Mouse (Mus musculus) embryonic facial prominence, embryonic 15.5 days (tissue): Measurements from ENCODE around the gene Ggt6. TPM values are rescaled to one million over a fixed set of nuclear protein-coding genes. Genes with fewer than 3 reads are reported as not detected.
"Not testable (repeated sequence)": the region's sequence is repeated elsewhere in the genome, so short reads cannot be mapped to it uniquely, and the experiment has no call there.

Source experiments
- ATAC-seq: fragments of 200-750 bp; cut with Nextera tagmentation; 2 replicates; pipeline ENCODE4 v1.8.0; 2017; ENCODE audit warnings: low read depth, moderate TSS enrichment; ENCODE audit not compliant: insufficient number of reproducible peaks, low FRiP score, low TSS enrichment
- H3K27ac ChIP-seq: fragments of 300-500 bp; sonication (generic); replicated peaks from 2 replicates; pipeline ENCODE4 v1.5.1; 2015; ENCODE audit warnings: mild to moderate bottlenecking, inconsistent platforms
- H3K27me3 ChIP-seq: fragments of 300-500 bp; sonication (generic); 2 replicates; pipeline ENCODE4 v1.6.1; 2015; ENCODE audit warnings: inconsistent platforms
- H3K36me3 ChIP-seq: fragments of 300-500 bp; sonication (generic); 2 replicates; pipeline ENCODE4 v1.6.1; 2015; ENCODE audit warnings: mild to moderate bottlenecking, inconsistent platforms
- H3K4me1 ChIP-seq: fragments of 300-500 bp; sonication (generic); 2 replicates; pipeline ENCODE4 v1.6.1; 2015; ENCODE audit warnings: inconsistent platforms
- H3K4me2 ChIP-seq: fragments of 300-500 bp; sonication (generic); replicated peaks from 2 replicates; pipeline ENCODE4 v1.6.1; 2015; ENCODE audit warnings: mild to moderate bottlenecking, inconsistent platforms
- H3K4me3 ChIP-seq: fragments of 300-500 bp; sonication (generic); replicated peaks from 2 replicates; pipeline ENCODE4 v1.5.1; 2015; ENCODE audit warnings: mild to moderate bottlenecking, inconsistent platforms
- H3K9ac ChIP-seq: fragments of 300-500 bp; sonication (generic); 2 replicates; pipeline ENCODE4 v1.6.1; 2015; ENCODE audit warnings: inconsistent platforms
- H3K9me3 ChIP-seq: fragments of 300-500 bp; sonication (generic); replicated peaks from 2 replicates; pipeline ENCODE4 v1.6.1; 2016; ENCODE audit warnings: inconsistent platforms
- WGBS: fragments of 180-500 bp; shearing (Covaris S2); methylation state at CpG from one replicate; pipeline ENCODE4 v1.1.7; 2015; 5-methylcytosine and 5-hydroxymethylcytosine counted together
- polyA plus RNA-seq: library from polyadenylated mRNA; unstranded; fragments of >200 nt; fragmentation: Nextera tagmentation; extraction: Ambion mirVana; gene quantifications from 2 replicates; pipeline ENCODE4 v1.2.1, GENCODE M21; 2015

The Ggt6 gene
- polyA plus RNA-seq, 1 experiment from 2014 or later, result 6.3 TPM

DNA sequence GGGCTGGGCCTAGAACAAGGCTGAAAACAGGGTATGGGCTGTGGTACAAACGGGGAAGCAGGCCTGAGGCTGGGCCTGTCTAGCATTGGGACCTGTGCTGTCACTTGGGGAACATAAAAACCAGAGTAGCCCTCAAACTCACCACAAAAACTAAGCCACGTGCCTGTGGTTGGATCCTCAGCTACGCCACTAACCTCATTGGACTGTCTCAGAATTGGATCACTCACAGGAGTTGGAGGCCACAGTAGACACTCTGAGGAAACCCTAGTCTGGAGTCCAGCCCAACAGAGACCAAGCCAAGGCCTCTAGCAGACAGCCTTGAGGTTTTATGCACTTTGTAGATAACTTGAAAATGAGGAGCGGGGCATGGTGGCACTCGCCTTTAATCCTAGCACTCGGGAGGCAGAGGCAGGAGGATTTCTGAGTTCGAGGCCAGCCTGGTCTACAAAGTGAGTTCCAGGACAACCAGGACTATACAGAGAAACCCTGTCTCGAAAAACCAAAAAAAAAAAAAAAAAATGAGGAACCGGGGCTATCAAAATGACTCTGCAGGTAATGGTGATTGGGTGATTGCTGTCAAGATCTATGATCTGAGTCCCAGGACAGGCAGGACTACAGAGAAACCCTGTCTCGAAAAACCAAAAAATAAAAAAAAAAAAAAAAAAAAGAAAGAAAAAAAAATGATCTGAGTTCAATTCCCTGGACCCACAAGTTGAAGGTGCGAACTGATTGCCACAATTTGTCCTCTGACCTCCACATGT is 13.6 kb upstream of the Ggt6 start:
- H3K4me3 ChIP-seq, result no peak overlapping the region
- H3K27me3 ChIP-seq, result no peaks in the 10 kb centered on the region
- no peak overlapping the region for H3K27ac ChIP-seq
- no peaks in the 10 kb centered on the region for H3K9me3 ChIP-seq
- H3K4me1 ChIP-seq, result no peaks in the 10 kb centered on the region; the same call in 1 of the 2 replicates
- WGBS, result 83% methylated on average over 11 of the region's 11 CpGs
- H3K36me3 ChIP-seq, result no peaks in the 10 kb centered on the region
- no peak overlapping the region for H3K9ac ChIP-seq
- ATAC-seq, result no peak
- H3K4me2 ChIP-seq, result no peak overlapping the region

DNA sequence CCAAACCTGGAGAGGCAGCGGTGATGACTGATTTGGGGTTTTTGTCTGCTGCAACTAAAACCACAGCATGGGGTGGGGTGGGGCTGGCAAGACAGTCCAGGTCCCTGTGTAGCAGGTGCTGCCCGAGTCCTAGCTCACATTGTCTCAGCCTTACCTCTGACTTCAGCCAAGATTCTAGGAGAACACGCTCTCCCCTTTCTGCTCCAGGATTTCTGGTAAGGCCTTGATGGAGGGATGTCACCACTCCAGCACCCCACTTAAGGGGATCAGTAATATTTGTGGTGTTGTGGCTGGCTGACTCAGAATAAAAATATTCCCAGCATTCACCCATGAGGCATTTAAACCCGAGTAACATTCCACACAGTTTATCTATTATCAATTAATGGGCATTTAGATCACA is 11.6 kb upstream of the Ggt6 start:
- 80% methylated on average over 4 of the region's 4 CpGs for WGBS
- Histone ChIP-seq H3K4me2 (no peak overlapping the region), H3K36me3 (no peaks in the 10 kb centered on the region), H3K4me1 (no peaks in the 10 kb centered on the region), H3K27ac (no peak overlapping the region), H3K27me3 (no peaks in the 10 kb centered on the region), H3K9me3 (no peaks in the 10 kb centered on the region), H3K4me3 (no peak overlapping the region), H3K9ac (no peak overlapping the region)
- ATAC-seq, result no peak

DNA sequence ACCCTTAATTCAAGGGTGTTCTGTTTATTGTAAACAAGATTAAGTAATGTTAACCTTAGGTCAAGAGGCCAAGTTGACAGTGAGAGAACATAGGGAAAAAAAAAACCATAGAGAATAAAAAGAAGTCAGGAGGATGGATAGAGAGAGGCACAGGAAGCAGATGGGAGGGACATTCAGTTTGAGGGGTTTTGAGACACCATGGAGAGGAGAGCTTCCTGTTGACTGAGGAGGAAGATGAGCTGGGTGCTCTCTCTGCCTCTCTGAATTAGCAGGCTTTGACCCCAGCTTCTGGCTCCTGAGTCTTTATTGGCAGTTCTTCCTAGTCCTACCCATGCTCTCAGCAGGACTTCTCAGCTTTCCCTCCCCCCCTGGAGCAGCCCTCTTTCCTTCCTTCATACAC is 10.1 kb upstream of the Ggt6 start:
- Histone ChIP-seq H3K27me3 (no peaks in the 10 kb centered on the region), H3K4me2 (no peak overlapping the region), H3K27ac (no peak overlapping the region), H3K4me1 (no peaks in the 10 kb centered on the region), H3K4me3 (no peak overlapping the region), H3K36me3 (no peaks in the 10 kb centered on the region), H3K9me3 (no peaks in the 10 kb centered on the region), H3K9ac (no peak overlapping the region)
- ATAC-seq, result no peak

DNA sequence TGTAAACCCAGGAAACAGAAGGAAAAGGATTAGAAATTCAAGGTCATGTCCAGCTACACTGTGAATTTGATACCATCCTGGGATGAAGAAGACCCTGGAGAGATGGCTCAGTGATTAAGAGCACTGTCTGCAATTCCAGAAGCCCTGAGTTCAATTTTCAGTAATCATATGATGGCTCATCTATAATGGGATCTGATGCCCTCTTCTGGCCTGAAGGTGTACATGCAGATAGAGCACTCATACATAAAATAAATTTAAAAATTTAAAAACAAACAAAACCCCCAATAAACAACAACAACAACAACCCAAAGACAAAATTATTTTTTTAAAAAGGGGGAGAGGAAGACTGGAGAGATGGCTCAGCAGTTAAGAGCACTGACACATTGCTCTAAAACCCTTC is 8.4 kb upstream of the Ggt6 start:
- ATAC-seq, result no peak
- no peaks in the 10 kb centered on the region for H3K9me3 ChIP-seq

DNA sequence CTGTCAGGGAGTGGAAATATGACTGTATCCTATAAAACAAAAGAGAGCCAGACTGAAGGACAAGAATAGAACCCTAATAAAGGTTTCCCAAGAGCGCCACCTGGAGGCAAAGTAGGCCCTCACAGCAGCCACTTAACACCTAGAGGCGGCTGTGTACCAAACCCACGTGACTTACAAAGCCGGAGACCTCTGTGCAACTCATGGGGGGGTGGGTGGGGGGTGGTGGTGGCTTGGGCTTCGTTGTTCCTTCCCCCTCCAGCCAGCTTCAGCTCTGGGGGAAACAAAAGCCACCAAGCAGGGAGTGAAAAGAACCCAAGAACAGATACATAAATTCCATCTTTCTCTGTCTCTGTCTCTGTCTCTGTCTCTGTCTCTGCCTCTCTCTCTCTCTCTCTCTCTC is 6.6 kb upstream of the Ggt6 start:
- H3K36me3 ChIP-seq, result no peaks in the 10 kb centered on the region
- H3K4me2 ChIP-seq, result no peak overlapping the region; the same call in 1 of the 2 replicates
- no peak overlapping the region for H3K4me3 ChIP-seq
- no peak overlapping the region for H3K9ac ChIP-seq
- no peaks in the 10 kb centered on the region for H3K4me1 ChIP-seq
- 2% methylated on average over 5 of the region's 5 CpGs for WGBS
- no peaks in the 10 kb centered on the region for H3K27me3 ChIP-seq
- ATAC-seq, result 0 out of 2 replicates have a peak, but pooled peaks have one; percentile 43
- H3K9me3 ChIP-seq, result no peaks in the 10 kb centered on the region
- H3K27ac ChIP-seq, result no peak overlapping the region

More for the DNA sequence above, 8.4 kb upstream of the Ggt6 start:
- H3K4me1 ChIP-seq, result no peaks in the 10 kb centered on the region
- no peak overlapping the region for H3K4me3 ChIP-seq
- H3K4me2 ChIP-seq, result no peak overlapping the region
- no peak overlapping the region for H3K9ac ChIP-seq
- no peaks in the 10 kb centered on the region for H3K36me3 ChIP-seq
- H3K27me3 ChIP-seq, result no peaks in the 10 kb centered on the region
- no peak overlapping the region for H3K27ac ChIP-seq

DNA sequence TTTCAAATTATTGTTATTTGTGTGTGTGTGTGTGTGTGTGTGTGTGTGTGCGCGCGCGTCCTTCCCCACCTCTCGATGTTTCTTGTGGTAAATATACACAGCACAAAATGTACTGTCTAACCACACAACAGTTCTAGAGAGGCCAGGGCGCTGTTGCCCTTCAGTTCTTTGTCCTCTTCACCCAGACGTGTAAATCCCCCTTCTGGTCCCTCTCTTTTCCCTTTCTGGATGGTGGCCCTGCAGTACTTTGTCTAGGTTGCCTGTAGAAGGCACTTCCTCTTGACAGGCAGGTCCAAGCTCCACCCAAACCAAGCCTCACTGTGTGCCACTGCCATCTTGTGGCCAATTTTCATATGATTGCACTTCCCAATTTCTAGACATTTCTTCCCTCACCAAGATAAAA is 6.0 kb upstream of the Ggt6 start:
- peak overlapping the region; percentile 30; the same call in 1 of the 2 replicates for H3K4me2 ChIP-seq
- peak; percentile 73; the same call in 1 of the 2 replicates for ATAC-seq
- no peaks in the 10 kb centered on the region for H3K36me3 ChIP-seq
- H3K4me3 ChIP-seq, result 0 out of 2 replicates have a peak overlapping the region, but pooled peaks have one; percentile 16
- H3K9ac ChIP-seq, result no peak overlapping the region
- no peaks in the 10 kb centered on the region for H3K4me1 ChIP-seq
- H3K9me3 ChIP-seq, result no peaks in the 10 kb centered on the region
- no peaks in the 10 kb centered on the region for H3K27me3 ChIP-seq
- WGBS, result 41% methylated on average over 7 of the region's 7 CpGs
- H3K27ac ChIP-seq, result no peak overlapping the region

DNA sequence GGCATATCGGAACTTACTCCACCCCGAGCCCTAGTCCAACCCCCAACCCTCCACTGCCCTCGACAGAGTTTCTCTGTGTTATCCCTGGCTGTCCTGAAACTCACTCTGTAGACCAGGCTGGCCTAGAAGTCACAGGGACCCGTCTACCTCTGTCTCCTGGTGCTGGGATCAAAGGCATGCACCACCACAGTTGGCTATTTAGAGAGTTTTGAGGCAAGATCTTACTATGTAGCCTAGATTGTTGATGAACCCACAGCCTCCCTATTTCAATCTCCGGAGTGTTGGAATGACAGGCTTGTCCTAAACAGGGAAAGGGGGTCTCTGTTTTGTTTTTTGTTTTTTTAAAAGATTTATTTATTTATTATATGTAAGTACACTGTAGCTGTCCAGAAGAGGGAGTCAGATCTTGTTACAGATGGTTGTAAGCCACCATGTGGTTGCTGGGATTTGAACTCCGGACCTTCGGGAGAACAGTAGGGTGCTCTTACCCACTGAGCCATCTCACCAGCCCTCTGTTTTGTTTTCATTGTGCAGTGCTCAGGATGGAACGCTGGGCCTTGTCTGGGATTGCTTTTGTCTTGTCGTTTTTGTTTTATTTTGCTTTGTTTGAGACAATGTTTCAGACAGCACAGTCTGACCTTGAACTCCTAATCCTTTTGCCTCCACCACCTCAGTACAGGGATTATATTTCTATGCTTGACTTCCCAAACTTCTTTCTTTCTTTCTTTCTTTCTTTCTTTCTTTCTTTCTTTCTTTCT is 4.8 kb upstream of the Ggt6 start:
- not testable (repeated sequence) for H3K9me3 ChIP-seq, H3K36me3 ChIP-seq, H3K9ac ChIP-seq, H3K27me3 ChIP-seq, H3K4me1 ChIP-seq, H3K4me2 ChIP-seq, ATAC-seq, H3K27ac ChIP-seq, H3K4me3 ChIP-seq
- WGBS, result 68% methylated on average over 9 of the region's 9 CpGs

DNA sequence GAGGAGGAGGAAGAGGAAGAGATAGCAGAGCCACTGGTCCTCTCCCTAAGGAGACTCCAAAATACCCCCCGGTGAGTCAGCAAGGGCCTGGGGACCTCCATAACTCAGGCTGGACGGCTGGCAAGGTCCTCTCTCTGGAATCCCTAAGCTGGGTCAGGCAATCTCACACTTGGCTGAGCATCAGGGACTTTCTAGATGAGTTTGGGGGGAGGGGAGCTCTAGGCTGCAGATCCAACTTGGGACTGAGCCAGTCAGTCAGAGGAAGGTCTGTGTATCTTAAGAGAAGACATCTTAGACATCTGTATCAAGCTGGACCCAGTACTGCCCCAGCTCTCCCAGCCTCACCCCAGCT is 344 bp downstream of the Ggt6 start:
- Histone ChIP-seq H3K27ac (peak overlapping the region; percentile 63), H3K9me3 (no peaks in the 10 kb centered on the region), H3K9ac (no peak overlapping the region), H3K36me3 (no peaks in the 10 kb centered on the region), H3K27me3 (no peaks in the 10 kb centered on the region), H3K4me3 (0 out of 2 replicates have a peak overlapping the region, but pooled peaks have one; percentile 10), H3K4me1 (peaks cover 12% of the 10 kb centered on the region; the same call in 1 of the 2 replicates), H3K4me2 (peak overlapping the region; percentile 28)
- ATAC-seq, result no peak
- WGBS, result 55% methylated on average over 2 of the region's 2 CpGs

DNA sequence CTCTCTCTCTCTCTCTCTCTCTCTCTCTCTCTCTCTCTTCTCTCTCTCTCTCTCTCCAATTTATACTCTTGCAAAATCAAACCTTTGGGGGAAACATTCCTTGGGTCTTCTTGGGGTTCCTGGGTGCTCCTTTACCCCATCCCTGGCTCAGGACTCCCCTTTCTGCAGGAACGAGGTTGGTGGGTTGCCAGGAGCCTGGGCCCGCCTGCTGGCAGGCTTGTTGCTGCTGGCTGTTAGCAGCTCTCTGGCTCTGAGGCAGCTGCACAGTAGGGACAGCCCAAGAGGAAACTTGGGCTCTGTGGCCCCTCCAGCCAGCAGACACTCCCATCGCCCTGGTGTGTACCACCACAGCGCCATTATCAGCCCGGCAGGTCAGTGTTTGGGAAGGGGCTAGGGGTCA is 945 bp downstream of the Ggt6 start:
- H3K9ac ChIP-seq, result no peak overlapping the region
- no peak overlapping the region for H3K4me3 ChIP-seq
- no peaks in the 10 kb centered on the region for H3K27me3 ChIP-seq
- 63% methylated on average over 5 of the region's 5 CpGs for WGBS
- ATAC-seq, result no peak
- peak overlapping the region; percentile 28; the same call in 1 of the 2 replicates for H3K4me2 ChIP-seq
- H3K4me1 ChIP-seq, result peaks cover 12% of the 10 kb centered on the region; the same call in 1 of the 2 replicates
- no peaks in the 10 kb centered on the region for H3K9me3 ChIP-seq
- H3K27ac ChIP-seq, result no peak overlapping the region
- no peaks in the 10 kb centered on the region for H3K36me3 ChIP-seq

DNA sequence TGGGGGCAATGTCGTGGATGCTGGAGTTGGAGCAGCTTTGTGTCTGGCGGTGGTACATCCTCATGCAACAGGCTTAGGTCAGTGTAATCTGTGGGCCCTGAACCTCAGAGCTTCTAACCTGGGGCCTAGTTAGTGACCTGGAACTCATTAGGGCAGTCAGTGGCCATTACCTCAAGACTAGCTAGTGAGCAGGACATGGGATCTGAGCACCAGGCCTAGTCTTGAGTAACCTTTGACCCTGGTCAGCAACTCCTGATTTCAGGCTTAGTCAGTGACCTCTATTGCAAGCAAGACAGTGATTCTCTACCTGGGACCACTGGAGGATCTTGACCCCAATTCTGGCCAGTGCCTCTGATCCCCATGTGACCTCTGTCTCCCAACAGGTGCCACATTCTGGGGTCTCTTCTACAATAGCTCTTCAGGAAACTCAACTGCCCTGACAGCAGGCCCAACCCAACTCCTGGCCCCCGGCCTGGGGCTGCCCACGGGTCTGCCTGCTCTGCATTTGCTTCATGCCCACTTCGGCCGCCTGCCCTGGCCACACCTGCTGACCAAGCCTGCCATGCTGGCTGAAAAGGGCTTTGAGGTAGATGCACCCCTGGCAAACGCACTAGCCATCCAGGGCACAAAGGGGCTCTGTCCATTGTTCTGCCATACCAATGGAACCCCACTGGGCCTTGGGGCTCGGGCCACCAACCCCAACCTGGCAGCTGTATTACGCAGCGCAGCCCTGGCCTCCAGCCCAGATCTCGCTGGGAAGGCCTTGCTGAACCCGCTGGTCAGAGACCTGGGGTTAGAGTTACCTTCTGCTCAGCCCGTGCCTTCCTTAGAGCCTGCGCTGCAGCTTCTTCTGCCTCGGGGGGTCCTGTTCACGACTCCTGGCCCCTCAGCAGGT is 1.7 kb downstream of the Ggt6 start:
- Histone ChIP-seq H3K27ac (no peak overlapping the region), H3K4me2 (no peak overlapping the region), H3K27me3 (no peaks in the 10 kb centered on the region), H3K4me3 (no peak overlapping the region), H3K9ac (no peak overlapping the region), H3K4me1 (peaks cover 17% of the 10 kb centered on the region), H3K9me3 (no peaks in the 10 kb centered on the region), H3K36me3 (no peaks in the 10 kb centered on the region)
- WGBS, result 82% methylated on average over 16 of the region's 16 CpGs
- no peak for ATAC-seq

DNA sequence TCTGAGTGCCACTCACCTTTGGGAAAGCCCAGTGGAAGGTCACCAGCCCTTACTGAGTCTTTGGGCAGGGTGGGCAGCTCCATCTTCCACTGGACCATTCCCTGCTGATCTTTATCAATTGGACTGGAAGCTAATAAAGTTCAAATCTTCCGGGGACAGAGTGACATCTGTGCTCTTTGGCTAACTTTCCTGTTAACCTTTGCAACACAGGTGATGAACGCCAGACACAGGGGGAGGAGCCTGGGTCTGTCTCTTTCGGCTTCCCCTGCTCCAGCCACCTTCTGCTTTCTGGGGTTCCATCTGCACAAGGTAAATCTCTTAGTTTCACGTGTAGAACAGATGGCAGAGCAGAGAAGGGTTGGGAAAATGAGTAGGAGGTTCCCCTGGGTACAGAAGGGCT is 3.1 kb downstream of the Ggt6 start:
- H3K36me3 ChIP-seq, result peaks cover 11% of the 10 kb centered on the region

More for the DNA sequence above, 3.1 kb downstream of the Ggt6 start:
- Histone ChIP-seq H3K27ac (no peak overlapping the region), H3K9ac (no peak overlapping the region), H3K4me2 (no peak overlapping the region), H3K9me3 (no peaks in the 10 kb centered on the region), H3K4me3 (no peak overlapping the region), H3K27me3 (no peaks in the 10 kb centered on the region), H3K4me1 (peaks cover 25% of the 10 kb centered on the region)
- 54% methylated on average over 4 of the region's 4 CpGs for WGBS
- no peak for ATAC-seq
